Mouse (Mus musculus): ENCODE measurements around the gene St14. TPM values are rescaled to one million over a fixed set of nuclear protein-coding genes. Genes with fewer than 3 reads are reported as not detected.

Gene St14
- polyA plus RNA-seq, 1 experiment = 1.2 TPM

DNA sequence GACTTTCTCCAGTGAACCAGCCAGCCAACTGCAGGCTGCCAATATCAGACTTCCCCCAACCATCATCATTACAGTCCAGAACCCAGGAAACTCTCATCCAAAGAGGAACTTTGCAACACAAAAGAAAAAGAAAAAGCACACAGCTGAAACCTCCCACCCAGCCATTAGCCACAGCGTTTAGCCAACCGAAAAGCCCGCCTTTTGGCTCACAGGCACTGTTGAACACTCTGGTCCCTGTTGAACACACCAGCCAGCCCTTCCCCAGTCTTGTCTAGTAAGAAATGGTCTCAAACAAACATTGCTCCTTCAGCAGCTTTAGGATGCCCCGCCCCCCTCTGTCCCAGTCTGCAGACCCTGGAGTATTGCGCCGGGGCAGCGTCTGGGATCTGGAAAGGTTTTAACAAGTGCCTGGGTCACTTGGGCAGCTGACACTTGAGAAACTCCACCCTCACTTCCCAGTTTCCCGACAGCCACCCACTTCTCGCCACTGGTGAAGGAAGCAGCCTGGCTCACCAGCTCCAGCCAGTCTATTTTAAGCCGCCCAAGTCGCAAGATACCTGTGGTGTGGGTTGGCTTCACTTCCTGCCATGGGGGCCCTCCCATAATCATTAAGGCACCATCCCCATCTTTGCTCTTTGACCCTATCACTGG lies 11.6 kb downstream of the St14 start:
- WGBS = 70% methylated on average over 11 of the region's 11 CpGs
- DNase-seq = no peak

DNA sequence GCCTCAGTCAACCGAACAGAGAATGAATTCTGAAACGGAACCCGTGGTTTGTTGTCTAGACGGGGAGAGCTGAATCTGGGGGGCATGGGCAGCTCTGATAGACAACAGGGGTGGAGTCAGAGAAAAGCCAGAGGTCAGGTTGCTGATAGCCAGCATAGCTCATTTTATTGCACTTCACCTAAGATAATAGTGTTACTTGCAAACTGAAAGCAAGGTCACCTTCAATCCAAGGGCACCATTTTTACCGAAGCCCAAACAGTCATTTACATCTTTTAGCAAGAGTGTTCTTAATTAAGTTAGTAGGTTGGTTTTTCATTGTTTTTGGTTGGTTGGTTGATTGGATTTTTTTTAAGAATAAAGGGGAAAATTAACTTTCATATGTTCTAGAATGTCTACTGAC lies 12.2 kb downstream of the St14 start:
- no peak for DNase-seq

More for the DNA sequence above, 11.6 kb downstream of the St14 start:
- TF ChIP-seq POLR2A (IDR thresholded peaks at IDR 0.05; ENCODE audit: borderline replicate concordance, insufficient read depth, low read length) = no peak
- Histone ChIP-seq H3K4me1 (ENCODE audit: control insufficient read depth, insufficient read depth, low read length) (no peaks in the 10 kb centered on the region), H3K27ac (ENCODE audit: insufficient read depth, low read length) (no peak overlapping the region), H3K4me3 (replicated peaks; ENCODE audit: insufficient read depth, low read depth, low read length) (no peak overlapping the region), H3K27me3 (ENCODE audit: control insufficient read depth, insufficient read depth, low read length) (no peaks in the 10 kb centered on the region)

DNA sequence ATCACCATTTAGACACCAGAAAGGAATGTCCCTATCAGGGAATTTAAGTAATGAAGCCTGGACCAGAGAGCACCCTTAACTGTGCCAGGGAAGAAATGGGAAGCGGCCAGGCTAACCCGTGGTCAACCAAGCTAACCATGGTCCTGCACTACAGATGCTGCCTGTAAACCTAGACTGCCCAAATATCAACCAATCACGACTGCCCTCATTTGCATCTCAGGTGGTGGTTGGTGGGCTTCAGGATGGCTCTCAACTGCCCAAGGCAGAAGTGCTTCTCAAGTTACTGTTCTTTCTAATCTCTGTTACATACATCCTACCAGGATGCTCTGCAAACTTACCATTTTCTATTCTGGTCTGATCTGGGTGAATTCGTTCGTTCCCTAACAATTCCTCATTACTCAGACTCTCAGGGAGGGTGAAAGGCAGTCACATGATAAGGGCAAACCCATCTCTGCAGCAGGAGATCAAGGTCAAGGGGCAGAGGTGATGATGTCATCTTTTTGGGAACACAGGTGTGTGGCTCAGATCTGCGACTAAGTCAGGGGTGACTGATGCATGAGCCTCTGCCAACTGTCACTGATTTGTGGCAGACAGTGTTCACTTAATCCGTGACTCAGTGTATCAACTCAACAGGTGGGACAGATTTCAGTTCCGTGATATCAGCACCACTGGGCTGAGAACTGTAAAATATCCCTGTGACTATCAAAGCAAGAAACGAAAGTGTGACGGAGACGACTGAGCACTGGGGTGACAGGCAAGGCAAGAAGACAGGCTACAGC lies 12.9 kb downstream of the St14 start:
- no peak for DNase-seq
- Histone ChIP-seq H3K4me1 (ENCODE audit: control insufficient read depth, insufficient read depth, low read length) (no peaks in the 10 kb centered on the region), H3K27ac (ENCODE audit: insufficient read depth, low read length) (no peak overlapping the region), H3K27me3 (ENCODE audit: control insufficient read depth, insufficient read depth, low read length) (no peaks in the 10 kb centered on the region), H3K4me3 (replicated peaks; ENCODE audit: insufficient read depth, low read depth, low read length) (no peak overlapping the region)
- no peak for TF ChIP-seq CTCF (IDR thresholded peaks at IDR 0.05; ENCODE audit: borderline replicate concordance, insufficient read depth, low read depth, low read length)
- TF ChIP-seq POLR2A (IDR thresholded peaks at IDR 0.05; ENCODE audit: borderline replicate concordance, insufficient read depth, low read length) = no peak
- WGBS = 37% methylated on average over 11 of the region's 11 CpGs

More for the DNA sequence above, 12.2 kb downstream of the St14 start:
- no peaks in the 10 kb centered on the region for H3K27me3 ChIP-seq (ENCODE audit: control insufficient read depth, insufficient read depth, low read length)
- no peak overlapping the region for H3K4me3 ChIP-seq (replicated peaks; ENCODE audit: insufficient read depth, low read depth, low read length)
- H3K27ac ChIP-seq (ENCODE audit: insufficient read depth, low read length) = no peak overlapping the region
- H3K4me1 ChIP-seq (ENCODE audit: control insufficient read depth, insufficient read depth, low read length) = no peaks in the 10 kb centered on the region
- 42% methylated on average over 5 of the region's 5 CpGs for WGBS
- no peak for TF ChIP-seq CTCF (IDR thresholded peaks at IDR 0.05; ENCODE audit: borderline replicate concordance, insufficient read depth, low read depth, low read length)
- no peak for TF ChIP-seq POLR2A (IDR thresholded peaks at IDR 0.05; ENCODE audit: borderline replicate concordance, insufficient read depth, low read length)

DNA sequence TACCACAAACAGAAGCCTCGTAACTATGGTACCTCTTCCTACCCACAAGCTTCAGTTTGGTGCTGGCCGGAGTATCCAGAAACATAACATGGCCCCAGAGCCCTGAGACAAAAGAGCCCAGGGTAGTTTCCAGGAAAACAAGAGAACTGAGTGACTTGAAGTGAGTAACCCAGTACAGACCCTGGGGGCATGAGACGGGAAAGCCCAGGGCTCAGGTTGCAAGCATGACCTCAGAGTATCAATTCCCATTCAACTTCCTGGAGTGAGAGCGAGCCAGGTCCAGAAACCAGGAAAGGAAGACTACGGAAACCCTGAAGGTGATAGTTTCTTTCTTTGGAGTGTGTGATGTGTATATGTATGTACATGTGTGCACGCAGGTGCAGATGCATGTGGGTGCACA lies 14.2 kb downstream of the St14 start:
- WGBS = 91% methylated on average over 6 of the region's 6 CpGs
- no peak overlapping the region for H3K27ac ChIP-seq (ENCODE audit: insufficient read depth, low read length)
- H3K4me3 ChIP-seq (replicated peaks; ENCODE audit: insufficient read depth, low read depth, low read length) = no peak overlapping the region
- DNase-seq = no peak
- no peaks in the 10 kb centered on the region for H3K4me1 ChIP-seq (ENCODE audit: control insufficient read depth, insufficient read depth, low read length)
- TF ChIP-seq CTCF (IDR thresholded peaks at IDR 0.05; ENCODE audit: borderline replicate concordance, insufficient read depth, low read depth, low read length) (no peak), POLR2A (IDR thresholded peaks at IDR 0.05; ENCODE audit: borderline replicate concordance, insufficient read depth, low read length) (no peak)
- no peaks in the 10 kb centered on the region for H3K27me3 ChIP-seq (ENCODE audit: control insufficient read depth, insufficient read depth, low read length)

DNA sequence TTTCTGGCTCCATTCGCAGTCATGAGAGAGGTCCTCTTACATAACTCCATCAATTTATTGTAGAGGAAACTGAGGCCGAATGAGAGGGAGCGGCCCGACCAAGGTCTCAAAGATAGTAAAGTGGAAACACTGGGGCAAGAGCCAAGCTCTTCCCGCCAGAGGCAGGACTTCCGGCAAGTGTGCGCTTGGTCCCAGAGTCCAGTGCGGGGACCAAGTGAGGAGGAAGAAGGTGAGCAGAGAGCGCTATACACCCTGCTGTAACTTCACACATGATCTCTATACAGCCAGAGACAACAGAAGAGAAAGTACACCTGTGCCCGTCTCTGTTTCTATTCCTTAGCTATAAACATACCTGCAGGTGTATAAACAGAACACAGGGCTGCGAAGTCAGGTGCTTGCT lies 14.6 kb downstream of the St14 start:
- 92% methylated on average over 11 of the region's 11 CpGs for WGBS
- H3K4me1 ChIP-seq (ENCODE audit: control insufficient read depth, insufficient read depth, low read length) = no peaks in the 10 kb centered on the region

DNA sequence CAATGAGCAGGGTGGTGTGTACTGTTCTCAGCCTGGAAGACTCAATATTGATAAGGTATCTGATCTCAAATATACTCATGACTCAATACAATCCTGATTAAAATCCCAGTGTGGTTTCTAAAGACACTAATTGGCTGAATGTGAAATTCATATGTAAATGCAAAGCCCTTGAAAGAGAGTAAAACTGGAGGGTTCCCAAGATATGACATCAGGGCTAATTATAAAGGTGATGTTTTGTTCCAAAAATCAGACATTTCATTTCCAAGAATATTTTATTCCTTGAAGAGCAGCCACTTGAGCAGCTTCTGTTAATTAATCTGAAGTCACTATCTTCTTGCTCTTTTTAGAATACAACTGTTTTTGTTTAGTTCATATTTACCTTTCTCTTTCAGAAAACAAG lies 16.1 kb downstream of the St14 start:
- TF ChIP-seq POLR2A (IDR thresholded peaks at IDR 0.05; ENCODE audit: borderline replicate concordance, insufficient read depth, low read length) (no peak), CTCF (IDR thresholded peaks at IDR 0.05; ENCODE audit: borderline replicate concordance, insufficient read depth, low read depth, low read length) (no peak)
- no peak overlapping the region for H3K4me3 ChIP-seq (replicated peaks; ENCODE audit: insufficient read depth, low read depth, low read length)
- DNase-seq = no peak
- no peaks in the 10 kb centered on the region for H3K4me1 ChIP-seq (ENCODE audit: control insufficient read depth, insufficient read depth, low read length)
- no peaks in the 10 kb centered on the region for H3K27me3 ChIP-seq (ENCODE audit: control insufficient read depth, insufficient read depth, low read length)
- H3K27ac ChIP-seq (ENCODE audit: insufficient read depth, low read length) = no peak overlapping the region

More for the DNA sequence above, 14.6 kb downstream of the St14 start:
- H3K27ac ChIP-seq (ENCODE audit: insufficient read depth, low read length) = no peak overlapping the region
- DNase-seq = no peak
- TF ChIP-seq POLR2A (IDR thresholded peaks at IDR 0.05; ENCODE audit: borderline replicate concordance, insufficient read depth, low read length) (no peak), CTCF (IDR thresholded peaks at IDR 0.05; ENCODE audit: borderline replicate concordance, insufficient read depth, low read depth, low read length) (no peak)
- H3K27me3 ChIP-seq (ENCODE audit: control insufficient read depth, insufficient read depth, low read length) = no peaks in the 10 kb centered on the region
- no peak overlapping the region for H3K4me3 ChIP-seq (replicated peaks; ENCODE audit: insufficient read depth, low read depth, low read length)

DNA sequence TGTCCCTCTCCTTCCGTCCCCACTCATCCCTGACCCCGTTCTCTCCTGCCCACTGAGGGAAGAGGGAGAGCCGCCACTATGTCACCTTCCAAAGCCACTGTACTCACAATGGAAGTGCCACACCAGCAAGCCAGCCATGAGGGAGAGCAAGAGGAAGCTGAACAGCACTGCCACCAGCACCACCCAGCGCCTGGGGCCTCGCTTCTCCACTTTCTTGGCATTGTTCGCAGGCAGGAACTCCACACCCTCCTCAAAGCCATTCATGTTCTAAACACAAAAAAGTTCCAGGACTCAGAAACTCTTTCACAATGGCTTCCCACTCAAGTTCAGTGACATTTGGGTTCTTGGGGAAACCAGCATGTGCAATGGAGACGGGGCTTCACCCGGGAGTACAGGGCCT lies 23.2 kb downstream of the St14 start:
- Histone ChIP-seq H3K4me3 (replicated peaks; ENCODE audit: insufficient read depth, low read depth, low read length) (no peak overlapping the region), H3K4me1 (ENCODE audit: control insufficient read depth, insufficient read depth, low read length) (no peaks in the 10 kb centered on the region), H3K27me3 (ENCODE audit: control insufficient read depth, insufficient read depth, low read length) (no peaks in the 10 kb centered on the region), H3K27ac (ENCODE audit: insufficient read depth, low read length) (no peak overlapping the region)
- no peak for DNase-seq
- TF ChIP-seq CTCF (IDR thresholded peaks at IDR 0.05; ENCODE audit: borderline replicate concordance, insufficient read depth, low read depth, low read length) = no peak
- TF ChIP-seq POLR2A (IDR thresholded peaks at IDR 0.05; ENCODE audit: borderline replicate concordance, insufficient read depth, low read length) = no peak
- WGBS = 90% methylated on average over 8 of the region's 8 CpGs

DNA sequence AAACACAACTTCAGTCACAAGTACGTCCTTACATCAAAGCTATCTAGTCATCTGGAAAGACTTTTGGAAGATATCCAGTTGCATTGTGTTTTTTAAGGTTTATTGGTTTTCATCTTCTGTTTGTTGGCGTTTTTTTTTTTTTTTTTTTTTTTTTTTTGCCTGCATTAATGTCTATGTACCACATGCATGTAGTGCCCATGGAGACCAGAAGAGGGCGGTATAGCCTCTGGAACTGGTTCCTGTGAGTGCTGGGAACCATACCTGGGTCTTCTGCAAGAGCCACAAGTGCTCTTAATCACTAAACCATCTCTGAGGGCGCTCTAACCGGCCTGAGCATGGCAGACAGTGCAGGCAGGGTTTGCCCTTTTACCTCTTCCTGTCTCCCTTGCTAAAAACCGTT lies 33.5 kb downstream of the St14 start:
- TF ChIP-seq CTCF (IDR thresholded peaks at IDR 0.05; ENCODE audit: borderline replicate concordance, insufficient read depth, low read depth, low read length) (no peak), POLR2A (IDR thresholded peaks at IDR 0.05; ENCODE audit: borderline replicate concordance, insufficient read depth, low read length) (no peak)
- 55% methylated on average over 6 of the region's 6 CpGs for WGBS
- H3K27ac ChIP-seq (ENCODE audit: insufficient read depth, low read length) = no peak overlapping the region

More for the DNA sequence above, 33.5 kb downstream of the St14 start:
- DNase-seq = no peak
- H3K27me3 ChIP-seq (ENCODE audit: control insufficient read depth, insufficient read depth, low read length) = no peaks in the 10 kb centered on the region
- no peak overlapping the region for H3K4me3 ChIP-seq (replicated peaks; ENCODE audit: insufficient read depth, low read depth, low read length)
- H3K4me1 ChIP-seq (ENCODE audit: control insufficient read depth, insufficient read depth, low read length) = no peaks in the 10 kb centered on the region
